Mouse (Mus musculus) liver, postnatal 0 days (tissue): ENCODE data around the gene Eml1.

Experiments used
- CTCF ChIP-seq: sonication (generic); IDR thresholded peaks from 2 replicates; pipeline ENCODE4 v1.5.1; 2016; ENCODE audit warnings: antibody characterized with exemption, low read depth
- EP300 ChIP-seq: IDR thresholded peaks from 2 replicates; pipeline ENCODE4 v1.6.1; 2016; ENCODE audit warnings: antibody characterized with exemption, low read depth, mild to moderate bottlenecking

- TF ChIP-seq CTCF (no peak), EP300 (no peak)
Observed at GRCm38 (mm10) chr12:108392254-108393044, 21.7 kb downstream of the Eml1 start.
